Mouse (Mus musculus): Measurements from ENCODE around the gene Mt4. TPM values are rescaled to one million over a fixed set of nuclear protein-coding genes. Genes with fewer than 3 reads are reported as not detected.
"Not testable (repeated sequence)": the region's sequence is repeated elsewhere in the genome, so short reads cannot be mapped to it uniquely, and the experiment has no call there.

Gene Mt4
- polyA plus RNA-seq, 1 experiment from 2014 or later = not detected

GRCm38 (mm10) chr8:94152513-94153300 is 15.7 kb downstream of the Mt4 start, which contains the start of gene Mt3:
Gene Mt3, plus strand, starts transcription at chr8:94152607.
- Histone ChIP-seq H3K9ac (replicated peaks; ENCODE audit: low read depth, low read length) (peak within 1 kb of the TSS; percentile 57), H3K36me3 (ENCODE audit: control insufficient read depth, insufficient read depth, low read length) (no peaks in the 10 kb centered on the region), H3K4me1 (ENCODE audit: control insufficient read depth, insufficient read depth, low read length) (peaks cover 5% of the 10 kb centered on the region; the same call in 1 of the 2 replicates), H3K27ac (ENCODE audit: low read depth, low read length) (peak within 1 kb of the TSS; percentile 57), H3K9me3 (ENCODE audit: control insufficient read depth, low read length) (no peaks in the 10 kb centered on the region), H3K27me3 (ENCODE audit: control insufficient read depth, insufficient read depth, low read length) (no peaks in the 10 kb centered on the region), H3K4me2 (ENCODE audit: low read depth, low read length) (peak within 1 kb of the TSS; percentile 79), H3K4me3 (ENCODE audit: low read depth, low read length) (peak within 1 kb of the TSS; percentile 43)
- WGBS = under 1% methylated on average over 29 of the region's 29 CpGs
- ATAC-seq (ENCODE audit: low read depth) = peak; percentile 85

- Histone ChIP-seq H3K27ac (ENCODE audit: low read depth, low read length) (peak overlapping the region; percentile 55), H3K9me3 (ENCODE audit: control insufficient read depth, low read length) (no peaks in the 10 kb centered on the region), H3K4me3 (ENCODE audit: low read depth, low read length) (peak overlapping the region; percentile 43), H3K36me3 (ENCODE audit: control insufficient read depth, insufficient read depth, low read length) (no peaks in the 10 kb centered on the region), H3K4me1 (ENCODE audit: control insufficient read depth, insufficient read depth, low read length) (peaks cover 5% of the 10 kb centered on the region; the same call in 1 of the 2 replicates), H3K27me3 (ENCODE audit: control insufficient read depth, insufficient read depth, low read length) (no peaks in the 10 kb centered on the region), H3K4me2 (ENCODE audit: low read depth, low read length) (peak overlapping the region; percentile 79), H3K9ac (replicated peaks; ENCODE audit: low read depth, low read length) (peak overlapping the region; percentile 57; the same call in 1 of the 2 replicates)
- peak; percentile 28; the same call in 1 of the 2 replicates for ATAC-seq (ENCODE audit: low read depth)
- WGBS = 17% methylated on average over 7 of the region's 7 CpGs
Observed at GRCm38 (mm10) chr8:94153451-94153850, 16.5 kb downstream of the Mt4 start.

- Histone ChIP-seq H3K9me3 (ENCODE audit: control insufficient read depth, low read length) (no peaks in the 10 kb centered on the region), H3K4me1 (ENCODE audit: control insufficient read depth, insufficient read depth, low read length) (peaks cover 5% of the 10 kb centered on the region; the same call in 1 of the 2 replicates), H3K36me3 (ENCODE audit: control insufficient read depth, insufficient read depth, low read length) (no peaks in the 10 kb centered on the region), H3K9ac (replicated peaks; ENCODE audit: low read depth, low read length) (no peak overlapping the region), H3K27ac (ENCODE audit: low read depth, low read length) (no peak overlapping the region; the same call in 1 of the 2 replicates), H3K27me3 (ENCODE audit: control insufficient read depth, insufficient read depth, low read length) (no peaks in the 10 kb centered on the region), H3K4me2 (ENCODE audit: low read depth, low read length) (no peak overlapping the region), H3K4me3 (ENCODE audit: low read depth, low read length) (no peak overlapping the region)
- no peak for ATAC-seq (ENCODE audit: low read depth)
- WGBS = 37% methylated on average over 6 of the region's 6 CpGs
Observed at GRCm38 (mm10) chr8:94154537-94154936, 17.5 kb downstream of the Mt4 start.

DNA sequence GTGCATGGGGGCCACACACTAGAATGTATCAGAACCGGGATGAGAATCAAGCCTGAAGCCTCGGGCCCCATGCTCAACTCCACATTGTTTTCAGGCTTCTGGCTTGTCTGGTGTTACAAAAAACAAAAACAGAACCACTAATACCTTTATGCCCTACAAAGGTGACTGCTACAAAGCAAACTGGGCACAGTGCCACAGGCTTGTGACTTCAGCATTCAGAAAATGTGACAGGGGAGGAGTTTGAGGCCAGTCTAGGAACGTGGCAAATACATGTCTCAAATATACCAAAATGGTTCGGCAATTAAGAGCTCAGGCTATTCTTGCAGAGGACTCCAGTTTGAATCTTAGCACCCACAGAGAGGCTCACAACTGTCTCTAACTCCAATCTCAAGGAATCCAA is 19.1 kb downstream of the Mt4 start:
- Histone ChIP-seq H3K4me1 (ENCODE audit: control insufficient read depth, insufficient read depth, low read length) (peaks cover 5% of the 10 kb centered on the region; the same call in 1 of the 2 replicates), H3K9me3 (ENCODE audit: control insufficient read depth, low read length) (no peaks in the 10 kb centered on the region), H3K27me3 (ENCODE audit: control insufficient read depth, insufficient read depth, low read length) (no peaks in the 10 kb centered on the region), H3K36me3 (ENCODE audit: control insufficient read depth, insufficient read depth, low read length) (no peaks in the 10 kb centered on the region), H3K9ac (replicated peaks; ENCODE audit: low read depth, low read length) (no peak overlapping the region), H3K4me2 (ENCODE audit: low read depth, low read length) (no peak overlapping the region), H3K4me3 (ENCODE audit: low read depth, low read length) (no peak overlapping the region), H3K27ac (ENCODE audit: low read depth, low read length) (no peak overlapping the region)
- ATAC-seq (ENCODE audit: low read depth) = no peak
- WGBS = 81% methylated on average over 4 of the region's 4 CpGs

DNA sequence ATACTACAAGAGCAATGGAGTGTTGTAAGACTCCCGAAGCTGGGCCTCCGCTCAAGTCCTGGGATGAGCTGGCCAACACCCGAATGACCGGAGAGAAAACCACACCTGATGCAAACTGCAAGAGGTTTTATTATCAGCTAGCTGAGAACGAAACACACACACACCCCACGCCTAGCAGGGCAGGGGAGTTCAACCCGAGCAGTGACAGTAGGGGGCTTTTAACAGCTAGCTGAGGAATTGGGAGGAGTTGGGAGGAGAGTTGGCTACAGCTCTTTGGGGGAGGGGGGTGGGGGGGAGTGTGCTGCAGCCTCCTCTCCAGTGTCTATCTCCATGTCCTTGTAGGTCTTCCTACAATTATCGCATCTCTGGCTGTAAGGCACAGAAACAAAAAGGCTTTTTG is 28.8 kb downstream of the Mt4 start:
- ATAC-seq (ENCODE audit: low read depth); H3K27me3 ChIP-seq (ENCODE audit: control insufficient read depth, insufficient read depth, low read length); H3K4me3 ChIP-seq (ENCODE audit: low read depth, low read length): not testable (repeated sequence)

DNA sequence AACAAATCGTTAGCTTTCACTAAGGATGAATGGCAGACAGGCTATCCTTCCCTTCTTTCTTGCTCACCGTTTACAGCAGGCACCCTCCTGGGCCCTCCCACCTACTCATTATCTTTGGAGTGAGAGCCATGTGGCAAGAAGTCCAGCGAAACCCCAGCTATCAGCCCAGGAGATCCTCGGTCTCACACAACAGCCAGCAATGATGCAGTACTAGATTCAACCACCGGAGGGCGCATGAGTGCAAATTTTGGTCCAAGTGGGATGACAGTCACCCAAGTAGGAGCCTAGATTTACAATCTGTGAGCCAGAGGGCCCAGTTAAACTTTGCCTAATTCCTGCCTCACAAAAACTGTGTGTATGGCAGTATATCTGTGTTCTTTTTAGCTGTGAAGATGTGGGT is 30.2 kb downstream of the Mt4 start:
- H3K4me2 ChIP-seq (ENCODE audit: low read depth, low read length) = no peak overlapping the region
- ATAC-seq (ENCODE audit: low read depth) = no peak
- H3K9ac ChIP-seq (replicated peaks; ENCODE audit: low read depth, low read length) = no peak overlapping the region

More for the DNA sequence above, 28.8 kb downstream of the Mt4 start:
- not testable (repeated sequence) for H3K9me3 ChIP-seq (ENCODE audit: control insufficient read depth, low read length); H3K9ac ChIP-seq (replicated peaks; ENCODE audit: low read depth, low read length); H3K36me3 ChIP-seq (ENCODE audit: control insufficient read depth, insufficient read depth, low read length); H3K4me1 ChIP-seq (ENCODE audit: control insufficient read depth, insufficient read depth, low read length); H3K4me2 ChIP-seq (ENCODE audit: low read depth, low read length); H3K27ac ChIP-seq (ENCODE audit: low read depth, low read length)
- WGBS = 71% methylated on average over 8 of the region's 8 CpGs

GRCm38 (mm10) chr8:94169547-94169946 is 32.5 kb downstream of the Mt4 start:
- H3K9me3 ChIP-seq (ENCODE audit: control insufficient read depth, low read length) = no peaks in the 10 kb centered on the region
- peaks cover 29% of the 10 kb centered on the region for H3K27me3 ChIP-seq (ENCODE audit: control insufficient read depth, insufficient read depth, low read length)
- H3K4me3 ChIP-seq (ENCODE audit: low read depth, low read length) = no peak overlapping the region
- 86% methylated on average over 5 of the region's 5 CpGs for WGBS
- no peak for ATAC-seq (ENCODE audit: low read depth)
- no peak overlapping the region for H3K4me2 ChIP-seq (ENCODE audit: low read depth, low read length)
- no peak overlapping the region for H3K9ac ChIP-seq (replicated peaks; ENCODE audit: low read depth, low read length)
- H3K36me3 ChIP-seq (ENCODE audit: control insufficient read depth, insufficient read depth, low read length) = no peaks in the 10 kb centered on the region
- H3K4me1 ChIP-seq (ENCODE audit: control insufficient read depth, insufficient read depth, low read length) = peaks cover 16% of the 10 kb centered on the region
- H3K27ac ChIP-seq (ENCODE audit: low read depth, low read length) = no peak overlapping the region

More for the DNA sequence above, 30.2 kb downstream of the Mt4 start:
- Histone ChIP-seq H3K9me3 (ENCODE audit: control insufficient read depth, low read length) (no peaks in the 10 kb centered on the region), H3K27ac (ENCODE audit: low read depth, low read length) (no peak overlapping the region), H3K4me1 (ENCODE audit: control insufficient read depth, insufficient read depth, low read length) (peaks cover 5% of the 10 kb centered on the region; the same call in 1 of the 2 replicates), H3K4me3 (ENCODE audit: low read depth, low read length) (no peak overlapping the region), H3K36me3 (ENCODE audit: control insufficient read depth, insufficient read depth, low read length) (no peaks in the 10 kb centered on the region), H3K27me3 (ENCODE audit: control insufficient read depth, insufficient read depth, low read length) (peaks cover 15% of the 10 kb centered on the region)
- WGBS = under 1% methylated on average over 6 of the region's 6 CpGs

DNA sequence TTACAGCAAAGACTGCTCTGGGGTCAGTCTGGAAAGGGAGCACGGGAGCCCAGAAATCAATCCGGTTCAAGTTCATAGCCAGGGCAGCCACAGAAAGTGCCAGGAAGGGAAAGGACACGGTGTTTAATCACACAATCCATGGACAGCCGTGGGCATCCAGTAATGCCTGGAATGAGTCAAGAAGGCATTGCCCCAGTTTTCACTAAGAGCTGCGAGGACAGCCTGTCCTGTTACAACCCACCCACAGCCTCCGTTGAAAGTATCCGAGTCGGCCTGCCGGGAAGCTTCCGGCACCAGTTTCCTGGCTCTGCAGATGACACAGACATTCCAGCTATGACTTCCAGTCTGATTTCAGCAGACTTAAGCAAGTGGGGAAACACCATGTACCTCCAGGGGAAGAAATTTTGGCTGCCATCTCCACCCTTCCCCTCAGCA is 34.3 kb downstream of the Mt4 start:
- Histone ChIP-seq H3K4me3 (ENCODE audit: low read depth, low read length) (peak overlapping the region; percentile 30; the same call in 1 of the 2 replicates), H3K27me3 (ENCODE audit: control insufficient read depth, insufficient read depth, low read length) (peaks cover 35% of the 10 kb centered on the region), H3K9me3 (ENCODE audit: control insufficient read depth, low read length) (no peaks in the 10 kb centered on the region), H3K4me1 (ENCODE audit: control insufficient read depth, insufficient read depth, low read length) (peaks cover 16% of the 10 kb centered on the region), H3K9ac (replicated peaks; ENCODE audit: low read depth, low read length) (no peak overlapping the region), H3K27ac (ENCODE audit: low read depth, low read length) (no peak overlapping the region), H3K4me2 (ENCODE audit: low read depth, low read length) (peak overlapping the region; percentile 90; the same call in 1 of the 2 replicates), H3K36me3 (ENCODE audit: control insufficient read depth, insufficient read depth, low read length) (no peaks in the 10 kb centered on the region)
- WGBS = 42% methylated on average over 10 of the region's 10 CpGs
- no peak for ATAC-seq (ENCODE audit: low read depth)

All from neural tube, embryonic 14.5 days (tissue).